Mouse (Mus musculus): ENCODE data around the gene Golgb1. TPM values are rescaled to one million over a fixed set of nuclear protein-coding genes. Genes with fewer than 3 reads are reported as not detected.

The Golgb1 gene
- total and polyA plus RNA-seq, 3 experiments, result 11.0 to 39.3 (median 30.0) TPM

GRCm38 (mm10) chr16:36979127-36979526 is 104.2 kb downstream of the Golgb1 start:
- no peak for DNase-seq (ENCODE audit: low spot score)
- no peaks in the 10 kb centered on the region for H3K36me3 ChIP-seq (replicated peaks)
- no peak overlapping the region for H3K4me3 ChIP-seq (ENCODE audit: low read depth, low read length)
- no peaks in the 10 kb centered on the region for H3K9me3 ChIP-seq (replicated peaks)
- H3K4me1 ChIP-seq (ENCODE audit: insufficient read depth, low read depth, low read length), result no peaks in the 10 kb centered on the region
- H3K27me3 ChIP-seq (ENCODE audit: insufficient read depth, low read length), result 0 out of 2 replicates have a peak, but pooled peaks cover 3% of the 10 kb centered on the region
- TF ChIP-seq GATA2 (IDR thresholded peaks at IDR 0.05; ENCODE audit: borderline replicate concordance, low read depth, low read length) (no peak), TAL1 (conservative IDR thresholded peaks at IDR 0.05; ENCODE audit: low read depth, low read length) (no peak), POLR2AphosphoS5 (IDR thresholded peaks at IDR 0.05; ENCODE audit: insufficient replicate concordance, low read depth, low read length) (no peak), CTCF (IDR thresholded peaks at IDR 0.05; ENCODE audit: low read depth, low read length) (no peak), GATA1 (IDR thresholded peaks at IDR 0.05; ENCODE audit: borderline replicate concordance, low read length) (no peak)
- ATAC-seq (ENCODE audit: extremely low read depth, insufficient number of reproducible peaks, low FRiP score, poor library complexity, severe bottlenecking), result no peak

Other genes with a start within 250 kb of the Golgb1 start
- not detected in 2 replicates for gene Cd86, start 209.1 kb upstream of the Golgb1 start, total RNA-seq (2014; fragmentation: Nextera tagmentation)
- not detected in 2 replicates for gene Cd86, start 209.1 kb upstream of the Golgb1 start, total RNA-seq (2017)
- gene Cd86, start 209.1 kb upstream of the Golgb1 start, polyA plus RNA-seq (2012), result not detected in 2 replicates
- gene Ildr1, start 181.2 kb upstream of the Golgb1 start, total RNA-seq (2014; fragmentation: Nextera tagmentation), result not detected in 2 replicates
- gene Ildr1, start 181.2 kb upstream of the Golgb1 start, total RNA-seq (2017), result 0.27 TPM in 1 of 2 replicates, not detected in the other
- not detected in 2 replicates for gene Ildr1, start 181.2 kb upstream of the Golgb1 start, polyA plus RNA-seq (2012)
- gene Slc15a2, start 90.2 kb upstream of the Golgb1 start, total RNA-seq (2014; fragmentation: Nextera tagmentation), result 141 and 144 TPM in 2 replicates
- gene Slc15a2, start 90.2 kb upstream of the Golgb1 start, total RNA-seq (2017), result 98.9 and 111 TPM in 2 replicates
- 1.2 and 1.6 TPM in 2 replicates for gene Slc15a2, start 90.2 kb upstream of the Golgb1 start, polyA plus RNA-seq (2012)
- 27.7 and 28.0 TPM in 2 replicates for gene Iqcb1, start 46.8 kb upstream of the Golgb1 start, total RNA-seq (2014; fragmentation: Nextera tagmentation)
- 17.3 and 19.0 TPM in 2 replicates for gene Iqcb1, start 46.8 kb upstream of the Golgb1 start, total RNA-seq (2017)
- gene Iqcb1, start 46.8 kb upstream of the Golgb1 start, polyA plus RNA-seq (2012), result 1.9 and 2.9 TPM in 2 replicates
- 1.8 and 2.4 TPM in 2 replicates for gene Eaf2, start 137 bp upstream of the Golgb1 start, total RNA-seq (2014; fragmentation: Nextera tagmentation)
- 1.4 and 2.1 TPM in 2 replicates for gene Eaf2, start 137 bp upstream of the Golgb1 start, total RNA-seq (2017)
- gene Eaf2, start 137 bp upstream of the Golgb1 start, polyA plus RNA-seq (2012), result 0.47 and 0.68 TPM in 2 replicates
- gene Hcls1, start 59.8 kb downstream of the Golgb1 start, total RNA-seq (2014; fragmentation: Nextera tagmentation), result 6.6 and 11.9 TPM in 2 replicates
- gene Hcls1, start 59.8 kb downstream of the Golgb1 start, total RNA-seq (2017), result 70.6 and 72.8 TPM in 2 replicates
- gene Hcls1, start 59.8 kb downstream of the Golgb1 start, polyA plus RNA-seq (2012), result 41.2 and 50.4 TPM in 2 replicates
- not detected in 2 replicates for gene Fbxo40, start 115.3 kb downstream of the Golgb1 start, total RNA-seq (2014; fragmentation: Nextera tagmentation)
- 0.11 and 0.76 TPM in 2 replicates for gene Fbxo40, start 115.3 kb downstream of the Golgb1 start, total RNA-seq (2017)
- not detected in 2 replicates for gene Fbxo40, start 115.3 kb downstream of the Golgb1 start, polyA plus RNA-seq (2012)
- gene Polq, start 136.6 kb downstream of the Golgb1 start, total RNA-seq (2014; fragmentation: Nextera tagmentation), result 42.1 and 45.1 TPM in 2 replicates
- gene Polq, start 136.6 kb downstream of the Golgb1 start, total RNA-seq (2017), result 24.5 and 26.9 TPM in 2 replicates
- 3.0 and 4.2 TPM in 2 replicates for gene Polq, start 136.6 kb downstream of the Golgb1 start, polyA plus RNA-seq (2012)